Mouse (Mus musculus): ENCODE results near the gene S100a4.

GRCm38 (mm10) chr3:90617586-90617985, 14.0 kb downstream of the S100a4 start:
- TF ChIP-seq EP300 (IDR thresholded peaks at IDR 0.05; ENCODE audit: low read depth) (no peak), CTCF (IDR thresholded peaks at IDR 0.05; ENCODE audit: low read depth) (peak; percentile 52)

All from liver, postnatal 0 days (tissue).